12 mouse cellular contexts compared by ENCODE assay signal in genomic region chrX:50620909-50621308, GRCm38 (mm10).
DNase-seq lines count a peak whose midpoint lies in the region; ATAC-seq and TF ChIP-seq lines count a peak whose summit lies in the region.
"Had no signal": no experiment of that assay in that cellular context is flagged by ENCODE, and none has a peak within 500 bp of the region (broad histone marks: within the 10 kb centered on the region; RNA-seq: fewer than 3 reads in every experiment).

No protein-coding gene starts in this region.

- no peak overlapping the region for H3K4me2 ChIP-seq in forebrain, postnatal 0 days (ENCODE audit: low read depth)
- no peak overlapping the region for H3K4me2 ChIP-seq in forebrain, embryonic 11.5 days (ENCODE audit: low read depth, low read length, severe bottlenecking)
- H3K4me2 ChIP-seq: limb, embryonic 12.5 days had no signal

- no peak for ATAC-seq in forebrain, postnatal 0 days
- ATAC-seq in forebrain, embryonic 11.5 days (replicated peaks; ENCODE audit: low FRiP score) = no peak
- no peak for ATAC-seq in erythroblast, adult 5-6 weeks (replicated peaks; ENCODE audit: low FRiP score, poor library complexity, severe bottlenecking)

- TF ChIP-seq CTCF in forebrain, postnatal 0 days (IDR thresholded peaks at IDR 0.05; ENCODE audit: low read depth) = peak; percentile 19; the same call in 1 of the 2 replicates

- no peaks in the 10 kb centered on the region for H3K27me3 ChIP-seq in forebrain, postnatal 0 days (ENCODE audit: insufficient read depth, low read length)
- no peaks in the 10 kb centered on the region for H3K27me3 ChIP-seq in forebrain, embryonic 11.5 days (ENCODE audit: control insufficient read depth, insufficient read depth, low read length)
- H3K27me3 ChIP-seq: limb, embryonic 12.5 days had no signal

- no peaks in the 10 kb centered on the region for H3K9me3 ChIP-seq in forebrain, postnatal 0 days (ENCODE audit: low read length)
- no peaks in the 10 kb centered on the region for H3K9me3 ChIP-seq in forebrain, embryonic 11.5 days (ENCODE audit: control insufficient read depth, low read length)
- H3K9me3 ChIP-seq: heart, embryonic 10.5 days; limb, embryonic 12.5 days had no signal

- H3K9ac ChIP-seq in forebrain, postnatal 0 days = no peak overlapping the region
- H3K9ac ChIP-seq in forebrain, embryonic 11.5 days (ENCODE audit: low read length) = no peak overlapping the region
- H3K9ac ChIP-seq: limb, embryonic 12.5 days had no signal

- no peak overlapping the region for H3K27ac ChIP-seq in forebrain, postnatal 0 days (ENCODE audit: low read depth, low read length)
- no peak overlapping the region for H3K27ac ChIP-seq in forebrain, embryonic 11.5 days (ENCODE audit: low read depth, low read length)
- H3K27ac ChIP-seq: heart, embryonic 10.5 days had no signal

- DNase-seq in forebrain, postnatal 0 days = peak; percentile 58
- no peak for DNase-seq in forebrain, embryonic 11.5 days (ENCODE audit: low spot score)
- DNase-seq in layer of hippocampus, adult 9-10 months (ENCODE audit: low spot score) = peak; percentile 71
- DNase-seq in layer of hippocampus, adult 8-10 months (ENCODE audit: low spot score in 2 of 2) = no peak
- DNase-seq in thymus, postnatal 0 days (ENCODE audit: low spot score) = peak; percentile 44
- DNase-seq in thymus, postnatal 10 days (ENCODE audit: low spot score in 2 of 2) = no peak
- no peak for DNase-seq in right cerebral cortex, postnatal 36 days (ENCODE audit: low spot score in 2 of 2)
- DNase-seq: adrenal gland, postnatal 10 days; thymus, postnatal 14 days had no signal

- WGBS in forebrain, postnatal 0 days = 60% methylated on average over 8 of the region's 8 CpGs
- 74% methylated on average over 8 of the region's 8 CpGs for WGBS in forebrain, embryonic 11.5 days

- H3K36me3 ChIP-seq in forebrain, postnatal 0 days (ENCODE audit: insufficient read depth) = no peaks in the 10 kb centered on the region
- H3K36me3 ChIP-seq in forebrain, embryonic 11.5 days (ENCODE audit: control insufficient read depth, insufficient read depth, low read length) = no peaks in the 10 kb centered on the region

- H3K4me1 ChIP-seq in forebrain, postnatal 0 days (ENCODE audit: insufficient read depth) = no peaks in the 10 kb centered on the region
- no peaks in the 10 kb centered on the region for H3K4me1 ChIP-seq in forebrain, embryonic 11.5 days (replicated peaks; ENCODE audit: control insufficient read depth, insufficient read depth, low read length)
- H3K4me1 ChIP-seq: heart, embryonic 10.5 days; limb, embryonic 12.5 days had no signal

- H3K4me3 ChIP-seq in forebrain, postnatal 0 days (ENCODE audit: low read depth, low read length) = no peak overlapping the region
- H3K4me3 ChIP-seq in forebrain, embryonic 11.5 days (ENCODE audit: low read depth, low read length) = no peak overlapping the region
- H3K4me3 ChIP-seq: heart, embryonic 10.5 days; limb, embryonic 12.5 days had no signal

Comparison
In these comparisons a context has a peak if more than half of its experiments do, and no peak if none do; other contexts are left out.
1. DNase-seq: peak in forebrain, postnatal 0 days (single experiment), layer of hippocampus, adult 9-10 months (single experiment) and thymus, postnatal 0 days (single experiment); none in forebrain, embryonic 11.5 days (single experiment), layer of hippocampus, adult 8-10 months (0 of 2), thymus, postnatal 10 days (0 of 2) and right cerebral cortex, postnatal 36 days (0 of 2).